Mouse (Mus musculus) heart, postnatal 0 days (tissue): ENCODE measurements at regions not wholly inside any gene's neighbourhood (a gene's known extent, or its start where the extent isn't known, plus 50 kb on each side); places are given as distances from the start of the nearest gene placed in this dataset.

Experiments used
- CTCF ChIP-seq: IDR thresholded peaks from 2 replicates; pipeline ENCODE4 v1.5.1; 2016; ENCODE audit warnings: antibody characterized with exemption, control low read depth, low read depth
- EP300 ChIP-seq: IDR thresholded peaks from 2 replicates; pipeline ENCODE4 v1.6.1; 2016; ENCODE audit warnings: antibody characterized with exemption, low read depth

- TF ChIP-seq CTCF (no peak), EP300 (no peak)
Observed at GRCm38 (mm10) chr4:56275836-56276235, 464.0 kb upstream of the Gm26657 start.
